Mouse (Mus musculus): Measurements from ENCODE around the gene Phex.

The Phex gene

GRCm38 (mm10) chrX:157415212-157415611 is at the start of gene Phex:
TSS of gene Phex (minus strand) at chrX:157415312.
- no peak for DNase-seq (ENCODE audit: low read depth)

- DNase-seq (ENCODE audit: low read depth) = peak; percentile 47
These were observed 47.6 kb upstream of the Phex start for GRCm38 (mm10) chrX:157462716-157463115.

GRCm38 (mm10) chrX:157454430-157454829 is 39.3 kb upstream of the Phex start:
- DNase-seq (ENCODE audit: low read depth) = peak; percentile 61

GRCm38 (mm10) chrX:157449000-157449399 is 33.9 kb upstream of the Phex start:
- no peak for DNase-seq (ENCODE audit: low read depth)

- DNase-seq (ENCODE audit: low read depth) = no peak
These were observed 32.3 kb upstream of the Phex start for GRCm38 (mm10) chrX:157447431-157447830.

GRCm38 (mm10) chrX:157434768-157435167 is 19.7 kb upstream of the Phex start:
- DNase-seq (ENCODE audit: low read depth) = no peak

GRCm38 (mm10) chrX:157419451-157419850 is 4.3 kb upstream of the Phex start:
- no peak for DNase-seq (ENCODE audit: low read depth)

- DNase-seq (ENCODE audit: low read depth) = no peak
These were observed 10.2 kb downstream of the Phex start for GRCm38 (mm10) chrX:157404919-157405318.

GRCm38 (mm10) chrX:157391241-157391640 is 23.9 kb downstream of the Phex start:
- DNase-seq (ENCODE audit: low read depth) = no peak

- DNase-seq (ENCODE audit: low read depth) = no peak
These were observed 25.0 kb downstream of the Phex start for GRCm38 (mm10) chrX:157390102-157390501.

GRCm38 (mm10) chrX:157388419-157388818 is 26.7 kb downstream of the Phex start:
- no peak for DNase-seq (ENCODE audit: low read depth)

GRCm38 (mm10) chrX:157387025-157387424 is 28.1 kb downstream of the Phex start:
- no peak for DNase-seq (ENCODE audit: low read depth)

GRCm38 (mm10) chrX:157378822-157379221 is 36.3 kb downstream of the Phex start:
- DNase-seq (ENCODE audit: low read depth) = no peak

- no peak for DNase-seq (ENCODE audit: low read depth)
These were observed 37.7 kb downstream of the Phex start for GRCm38 (mm10) chrX:157377456-157377855.

GRCm38 (mm10) chrX:157373873-157374272 is 41.2 kb downstream of the Phex start:
- DNase-seq (ENCODE audit: low read depth) = no peak

GRCm38 (mm10) chrX:157369166-157369565 is 45.9 kb downstream of the Phex start:
- no peak for DNase-seq (ENCODE audit: low read depth)

GRCm38 (mm10) chrX:157355521-157355920 is 59.6 kb downstream of the Phex start:
- no peak for DNase-seq (ENCODE audit: low read depth)

- DNase-seq (ENCODE audit: low read depth) = no peak
These were observed 68.9 kb downstream of the Phex start for GRCm38 (mm10) chrX:157346201-157346600.

GRCm38 (mm10) chrX:157334726-157335125 is 80.4 kb downstream of the Phex start:
- DNase-seq (ENCODE audit: low read depth) = no peak

- no peak for DNase-seq (ENCODE audit: low read depth)
These were observed 85.3 kb downstream of the Phex start for GRCm38 (mm10) chrX:157329821-157330220.

- DNase-seq (ENCODE audit: low read depth) = no peak
These were observed 86.7 kb downstream of the Phex start for GRCm38 (mm10) chrX:157328396-157328795.

- no peak for DNase-seq (ENCODE audit: low read depth)
These were observed 87.4 kb downstream of the Phex start for GRCm38 (mm10) chrX:157327756-157328155.

GRCm38 (mm10) chrX:157324396-157324795 is 90.7 kb downstream of the Phex start:
- no peak for DNase-seq (ENCODE audit: low read depth)

- DNase-seq (ENCODE audit: low read depth) = no peak
These were observed 104.8 kb downstream of the Phex start for GRCm38 (mm10) chrX:157310331-157310730.

- no peak for DNase-seq (ENCODE audit: low read depth)
These were observed 106.9 kb downstream of the Phex start for GRCm38 (mm10) chrX:157308171-157308570.
